Mouse (Mus musculus) monocyte, adult 2 months (primary cell): ENCODE measurements around the gene Klhl11.

Experiments
- DNase-seq, 2 experiments: peaks; one replicate each; pipeline ENCODE4 v3.0.0; 2022; ENCODE audit warnings: low spot score in 2 of 2, low read depth in 1 of 2

The Klhl11 gene

GRCm38 (mm10) chr11:100414021-100414913, 58.3 kb downstream of the Klhl11 start, which contains the start of gene P3h4:
TSS of gene P3h4 (minus strand) at chr11:100414836.
- peak in 1 of 2 experiments; percentile 47 for DNase-seq

GRCm38 (mm10) chr11:100413541-100413940, 59.0 kb downstream of the Klhl11 start:
- DNase-seq: no peak
